Mouse (Mus musculus) erythroblast, embryonic 14.5 days (primary cell): Measurements from ENCODE around the gene Shld1. TPM values are rescaled to one million over a fixed set of nuclear protein-coding genes. Genes with fewer than 3 reads are reported as not detected.

Experiments
- H3K27me3 ChIP-seq: 2 replicates; pipeline ENCODE4 v1.6.1; 2012; ENCODE audit warnings: inconsistent platforms; ENCODE audit not compliant: control insufficient read depth
- H3K36me3 ChIP-seq: 2 replicates; pipeline ENCODE4 v1.6.1; 2012; ENCODE audit warnings: mild to moderate bottlenecking, inconsistent platforms; ENCODE audit not compliant: control insufficient read depth
- H3K4me1 ChIP-seq: 2 replicates; pipeline ENCODE4 v1.6.1; 2012; ENCODE audit warnings: inconsistent platforms; ENCODE audit not compliant: control insufficient read depth
- H3K4me3 ChIP-seq: replicated peaks from 2 replicates; pipeline ENCODE3; 2012; ENCODE audit warnings: moderate library complexity, mild to moderate bottlenecking, inconsistent platforms
- H3K9me3 ChIP-seq: 2 replicates; pipeline ENCODE4 v1.6.1; 2012; ENCODE audit warnings: low read length, inconsistent platforms, mixed read lengths; ENCODE audit not compliant: control insufficient read depth
- GATA1 ChIP-seq: IDR thresholded peaks from 2 replicates; pipeline ENCODE4 v1.6.1; 2012; ENCODE audit warnings: low read length, inconsistent platforms, mixed read lengths
- TAL1 ChIP-seq: IDR thresholded peaks from 3 replicates; pipeline ENCODE4 v1.6.1; 2012; ENCODE audit warnings: low read length, inconsistent platforms, mixed read lengths
- polyA plus RNA-seq: library from polyadenylated mRNA; stranded (reverse); fragments of >175 nt; gene quantifications from 2 replicates; pipeline ENCODE4 v1.2.3, GENCODE M21; 2012

Gene Shld1
- polyA plus RNA-seq, 1 experiment: 0.12 TPM

- Histone ChIP-seq H3K4me3 (no peak overlapping the region), H3K27me3 (no peaks in the 10 kb centered on the region), H3K4me1 (no peaks in the 10 kb centered on the region), H3K36me3 (no peaks in the 10 kb centered on the region), H3K9me3 (no peaks in the 10 kb centered on the region)
- no peak for TF ChIP-seq TAL1
- no peak for TF ChIP-seq GATA1
These were observed 47.2 kb downstream of the Shld1 start for GRCm38 (mm10) chr2:132733603-132734573.

GRCm38 (mm10) chr2:132738816-132739432 is 52.2 kb downstream of the Shld1 start:
- Histone ChIP-seq H3K9me3 (no peaks in the 10 kb centered on the region), H3K36me3 (no peaks in the 10 kb centered on the region), H3K4me1 (no peaks in the 10 kb centered on the region), H3K27me3 (no peaks in the 10 kb centered on the region), H3K4me3 (no peak overlapping the region)
- TF ChIP-seq GATA1 (no peak), TAL1 (no peak)

DNA sequence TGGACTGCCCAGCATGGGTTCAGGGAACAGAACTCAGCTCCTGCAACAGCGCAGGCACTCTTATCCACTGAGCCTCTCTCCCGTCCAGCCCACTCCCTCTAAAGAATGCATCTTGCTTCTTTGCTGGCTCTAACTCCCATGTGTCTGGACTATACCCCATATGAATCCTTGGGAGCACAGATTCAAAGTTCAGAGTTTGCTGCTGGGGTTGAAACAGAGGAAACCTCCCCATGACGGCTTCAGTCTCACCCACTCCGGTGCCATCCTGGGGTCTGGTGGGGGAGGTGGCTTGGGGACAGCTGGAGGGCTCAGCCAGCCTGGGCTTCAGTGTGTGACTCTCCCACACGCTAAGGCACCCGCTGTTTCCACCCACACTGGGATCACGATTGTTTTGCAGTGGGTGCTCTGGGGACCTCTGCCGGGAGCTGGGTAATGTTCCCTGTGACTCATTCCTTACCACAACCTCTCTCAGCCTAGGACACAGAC is 55.2 kb downstream of the Shld1 start:
- TF ChIP-seq GATA1 (no peak), TAL1 (no peak)
- Histone ChIP-seq H3K9me3 (no peaks in the 10 kb centered on the region), H3K4me3 (no peak overlapping the region), H3K27me3 (no peaks in the 10 kb centered on the region), H3K36me3 (no peaks in the 10 kb centered on the region), H3K4me1 (no peaks in the 10 kb centered on the region)

DNA sequence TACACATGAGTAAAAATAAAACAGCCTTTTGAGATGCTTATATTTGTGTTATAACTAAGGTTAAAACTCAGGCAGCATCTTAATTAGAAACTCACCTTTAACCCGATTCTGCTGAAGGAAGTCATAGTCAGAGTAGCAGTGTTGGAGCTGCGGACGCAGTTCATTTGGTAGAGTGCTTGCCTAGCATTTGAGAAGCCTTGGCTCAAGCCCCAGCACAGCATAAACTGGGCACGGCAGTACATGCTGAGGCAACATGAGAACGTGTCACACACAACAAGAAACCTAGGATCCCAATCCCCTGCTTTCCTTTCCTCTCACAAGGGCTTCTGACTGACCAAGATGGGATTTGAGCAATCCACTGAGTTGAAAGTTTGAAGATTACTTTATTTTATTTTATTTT is 58.1 kb downstream of the Shld1 start:
- TF ChIP-seq GATA1 (no peak), TAL1 (no peak)
- Histone ChIP-seq H3K27me3 (no peaks in the 10 kb centered on the region), H3K9me3 (no peaks in the 10 kb centered on the region), H3K4me1 (no peaks in the 10 kb centered on the region), H3K4me3 (no peak overlapping the region), H3K36me3 (no peaks in the 10 kb centered on the region)

GRCm38 (mm10) chr2:132746108-132746507 is 59.4 kb downstream of the Shld1 start:
- Histone ChIP-seq H3K27me3 (no peaks in the 10 kb centered on the region), H3K4me3 (no peak overlapping the region), H3K4me1 (no peaks in the 10 kb centered on the region), H3K9me3 (no peaks in the 10 kb centered on the region), H3K36me3 (no peaks in the 10 kb centered on the region)
- TF ChIP-seq GATA1 (no peak), TAL1 (no peak)

- H3K36me3 ChIP-seq: no peaks in the 10 kb centered on the region
These were observed 64.0 kb downstream of the Shld1 start for GRCm38 (mm10) chr2:132750726-132751125.

GRCm38 (mm10) chr2:132751141-132752066 is 64.7 kb downstream of the Shld1 start:
- no peaks in the 10 kb centered on the region for H3K27me3 ChIP-seq
- no peaks in the 10 kb centered on the region for H3K36me3 ChIP-seq
- no peaks in the 10 kb centered on the region for H3K4me1 ChIP-seq
- H3K4me3 ChIP-seq: no peak overlapping the region
- TF ChIP-seq TAL1 (no peak), GATA1 (no peak)
- no peaks in the 10 kb centered on the region for H3K9me3 ChIP-seq

More at GRCm38 (mm10) chr2:132750726-132751125, 64.0 kb downstream of the Shld1 start:
- Histone ChIP-seq H3K27me3 (no peaks in the 10 kb centered on the region), H3K9me3 (no peaks in the 10 kb centered on the region), H3K4me3 (no peak overlapping the region), H3K4me1 (no peaks in the 10 kb centered on the region)
- TF ChIP-seq TAL1 (no peak), GATA1 (no peak)

DNA sequence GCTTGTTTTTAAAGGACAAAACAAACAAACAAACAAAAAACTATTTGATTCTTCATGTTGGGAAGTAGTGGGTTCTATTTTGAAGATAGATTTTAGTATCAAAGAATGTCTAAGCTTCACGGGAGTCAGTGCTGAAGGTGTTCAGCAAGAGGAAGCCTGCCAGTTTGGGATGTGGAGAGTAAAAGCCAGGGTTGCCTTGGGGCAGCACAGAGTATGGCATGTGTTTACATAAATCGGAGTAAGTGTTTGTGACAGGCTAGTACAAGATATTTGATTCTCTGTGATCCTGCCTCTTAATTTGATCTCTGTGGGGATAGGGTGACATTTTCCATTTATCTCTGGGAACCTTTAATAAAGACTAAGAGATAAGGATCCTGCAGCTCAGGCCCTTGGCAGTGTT is 65.7 kb downstream of the Shld1 start:
- TF ChIP-seq GATA1: no peak
- TF ChIP-seq TAL1: no peak

GRCm38 (mm10) chr2:132753137-132753536 is 66.4 kb downstream of the Shld1 start:
- TF ChIP-seq TAL1: no peak
- no peak for TF ChIP-seq GATA1
- H3K9me3 ChIP-seq: no peaks in the 10 kb centered on the region
- no peak overlapping the region for H3K4me3 ChIP-seq

More for the DNA sequence above, 65.7 kb downstream of the Shld1 start:
- Histone ChIP-seq H3K4me3 (no peak overlapping the region), H3K4me1 (no peaks in the 10 kb centered on the region), H3K36me3 (no peaks in the 10 kb centered on the region), H3K27me3 (no peaks in the 10 kb centered on the region), H3K9me3 (no peaks in the 10 kb centered on the region)

More at GRCm38 (mm10) chr2:132753137-132753536, 66.4 kb downstream of the Shld1 start:
- no peaks in the 10 kb centered on the region for H3K27me3 ChIP-seq
- no peaks in the 10 kb centered on the region for H3K4me1 ChIP-seq
- no peaks in the 10 kb centered on the region for H3K36me3 ChIP-seq
